Mouse (Mus musculus): ENCODE data around the gene Syndig1l.

Gene Syndig1l

GRCm38 (mm10) chr12:84674666-84675526, 23.7 kb downstream of the Syndig1l start:
- no peak for DNase-seq (ENCODE audit: low spot score)

- DNase-seq (ENCODE audit: low spot score): no peak
Observed at GRCm38 (mm10) chr12:84671646-84672045, 27.0 kb downstream of the Syndig1l start.

- DNase-seq (ENCODE audit: low spot score): no peak
Observed at GRCm38 (mm10) chr12:84670555-84670954, 28.1 kb downstream of the Syndig1l start.

- DNase-seq (ENCODE audit: low spot score): peak; percentile 66
Observed at GRCm38 (mm10) chr12:84653912-84654311, 44.7 kb downstream of the Syndig1l start.

- DNase-seq (ENCODE audit: low spot score): no peak
Observed at GRCm38 (mm10) chr12:84650234-84650633, 48.4 kb downstream of the Syndig1l start.

- DNase-seq (ENCODE audit: low spot score): no peak
Observed at GRCm38 (mm10) chr12:84640654-84641053, 58.0 kb downstream of the Syndig1l start, which contains the start of gene Vrtn. Gene Vrtn (plus strand): TSS chr12:84641019.

- DNase-seq (ENCODE audit: low spot score): no peak
Observed at GRCm38 (mm10) chr12:84640253-84640652, 58.4 kb downstream of the Syndig1l start.

GRCm38 (mm10) chr12:84631867-84632266, 66.8 kb downstream of the Syndig1l start:
- no peak for DNase-seq (ENCODE audit: low spot score)
